Mouse (Mus musculus): ENCODE data around the gene Sash1. TPM values are rescaled to one million over a fixed set of nuclear protein-coding genes. Genes with fewer than 3 reads are reported as not detected.

Sash1 gene
- polyA plus RNA-seq, 1 experiment from 2014 or later, result 6.5 TPM

DNA sequence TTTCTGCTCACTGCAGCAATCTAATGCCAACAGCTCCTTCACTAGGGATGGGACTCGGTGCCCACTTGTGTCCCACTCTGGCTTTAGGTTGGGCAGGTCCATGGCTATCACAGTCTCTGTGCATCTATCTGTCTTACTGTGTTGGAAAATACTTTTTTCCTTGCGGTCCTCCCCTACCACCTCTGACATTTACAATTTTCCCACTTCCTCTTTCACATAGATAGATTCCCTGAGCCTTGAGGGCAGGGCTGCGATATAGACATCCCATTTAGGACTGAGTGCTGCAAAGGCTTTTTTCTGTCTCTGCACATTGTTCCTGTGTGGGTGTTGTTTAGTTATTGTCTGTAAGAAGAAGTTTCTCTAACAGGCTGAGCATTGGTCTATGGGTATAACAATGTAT is 40.4 kb upstream of the Sash1 start:
- no peak for ATAC-seq (ENCODE audit: low FRiP score)

DNA sequence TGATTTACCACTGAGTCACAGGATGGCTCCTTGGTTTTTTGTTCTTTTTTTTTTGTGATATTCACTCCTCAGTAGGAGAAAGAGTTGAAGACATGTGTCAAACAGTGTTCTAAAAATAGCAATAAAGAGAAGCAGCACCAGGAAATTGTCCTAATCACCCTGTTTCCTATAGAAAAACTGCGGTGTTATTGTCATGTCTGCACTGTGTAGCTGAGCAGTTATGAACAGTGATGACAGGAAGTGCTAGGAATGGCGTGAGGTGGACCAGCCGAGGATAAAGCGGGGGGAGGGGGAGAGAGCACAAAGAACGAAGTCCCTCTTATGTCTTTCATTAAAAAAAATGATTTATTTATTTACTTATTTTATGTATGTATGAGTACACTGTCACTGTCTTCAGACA is 39.4 kb upstream of the Sash1 start:
- Histone ChIP-seq H3K27ac (ENCODE audit: low read depth, low read length) (no peak overlapping the region), H3K4me3 (ENCODE audit: low read depth, low read length) (no peak overlapping the region), H3K36me3 (ENCODE audit: control insufficient read depth, insufficient read depth, low read length) (no peaks in the 10 kb centered on the region), H3K4me1 (replicated peaks; ENCODE audit: control insufficient read depth, insufficient read depth, low read length) (no peaks in the 10 kb centered on the region), H3K9me3 (ENCODE audit: control insufficient read depth, low read length) (no peaks in the 10 kb centered on the region), H3K27me3 (ENCODE audit: control insufficient read depth, insufficient read depth, low read length) (no peaks in the 10 kb centered on the region), H3K9ac (ENCODE audit: low read depth, low read length) (no peak overlapping the region), H3K4me2 (replicated peaks; ENCODE audit: low read depth, low read length) (no peak overlapping the region)
- no peak for DNase-seq (ENCODE audit: low spot score)
- ATAC-seq (ENCODE audit: low FRiP score), result no peak
- 73% methylated on average over 5 of the region's 5 CpGs for WGBS

More for the DNA sequence above, 40.4 kb upstream of the Sash1 start:
- Histone ChIP-seq H3K4me2 (replicated peaks; ENCODE audit: low read depth, low read length) (no peak overlapping the region), H3K27ac (ENCODE audit: low read depth, low read length) (no peak overlapping the region), H3K4me1 (replicated peaks; ENCODE audit: control insufficient read depth, insufficient read depth, low read length) (no peaks in the 10 kb centered on the region), H3K27me3 (ENCODE audit: control insufficient read depth, insufficient read depth, low read length) (no peaks in the 10 kb centered on the region), H3K36me3 (ENCODE audit: control insufficient read depth, insufficient read depth, low read length) (no peaks in the 10 kb centered on the region), H3K9me3 (ENCODE audit: control insufficient read depth, low read length) (no peaks in the 10 kb centered on the region), H3K4me3 (ENCODE audit: low read depth, low read length) (no peak overlapping the region), H3K9ac (ENCODE audit: low read depth, low read length) (no peak overlapping the region)
- no peak for DNase-seq (ENCODE audit: low spot score)
- 89% methylated on average over 3 of the region's 3 CpGs for WGBS

DNA sequence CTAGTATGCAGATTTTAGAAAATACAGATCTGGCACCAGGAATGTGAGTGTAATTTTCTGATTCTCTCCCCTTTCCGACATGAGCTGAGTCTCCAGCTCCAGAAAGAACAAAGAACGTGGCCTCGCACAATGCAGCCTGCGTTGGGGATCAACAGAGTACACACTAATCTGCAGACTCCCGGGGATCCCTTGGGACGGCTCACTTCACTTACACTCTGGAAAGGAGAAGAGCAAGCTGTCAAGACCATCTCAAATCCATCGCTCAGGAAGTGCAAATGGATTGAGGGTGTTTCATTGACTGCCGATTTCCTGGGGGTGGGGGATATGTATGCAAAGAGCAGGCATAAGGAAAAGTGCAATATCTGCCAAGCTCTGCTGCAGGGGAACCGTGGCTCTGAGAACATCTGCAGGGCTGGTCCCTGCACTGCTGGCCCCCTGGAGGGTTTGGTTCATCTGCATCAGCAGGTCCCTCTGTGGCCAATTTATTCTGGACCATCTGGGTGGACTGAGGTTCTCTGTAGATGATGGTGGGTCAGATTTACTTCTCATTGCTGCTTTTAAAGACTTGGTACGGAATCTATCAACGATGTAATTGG is 35.3 kb upstream of the Sash1 start:
- Histone ChIP-seq H3K9ac (ENCODE audit: low read depth, low read length) (no peak overlapping the region), H3K36me3 (ENCODE audit: control insufficient read depth, insufficient read depth, low read length) (no peaks in the 10 kb centered on the region), H3K27me3 (ENCODE audit: control insufficient read depth, insufficient read depth, low read length) (no peaks in the 10 kb centered on the region), H3K27ac (ENCODE audit: low read depth, low read length) (no peak overlapping the region), H3K4me3 (ENCODE audit: low read depth, low read length) (no peak overlapping the region), H3K4me1 (replicated peaks; ENCODE audit: control insufficient read depth, insufficient read depth, low read length) (no peaks in the 10 kb centered on the region), H3K4me2 (replicated peaks; ENCODE audit: low read depth, low read length) (no peak overlapping the region), H3K9me3 (ENCODE audit: control insufficient read depth, low read length) (no peaks in the 10 kb centered on the region)
- 54% methylated on average over 11 of the region's 11 CpGs for WGBS
- peak; percentile 34 for DNase-seq (ENCODE audit: low spot score)
- no peak for ATAC-seq (ENCODE audit: low FRiP score)

GRCm38 (mm10) chr10:8917798-8918197 is 31.9 kb upstream of the Sash1 start:
- ATAC-seq (ENCODE audit: low FRiP score), result no peak
- Histone ChIP-seq H3K4me3 (ENCODE audit: low read depth, low read length) (no peak overlapping the region), H3K36me3 (ENCODE audit: control insufficient read depth, insufficient read depth, low read length) (no peaks in the 10 kb centered on the region), H3K9ac (ENCODE audit: low read depth, low read length) (no peak overlapping the region), H3K4me1 (replicated peaks; ENCODE audit: control insufficient read depth, insufficient read depth, low read length) (no peaks in the 10 kb centered on the region), H3K27me3 (ENCODE audit: control insufficient read depth, insufficient read depth, low read length) (no peaks in the 10 kb centered on the region), H3K27ac (ENCODE audit: low read depth, low read length) (no peak overlapping the region), H3K4me2 (replicated peaks; ENCODE audit: low read depth, low read length) (no peak overlapping the region), H3K9me3 (ENCODE audit: control insufficient read depth, low read length) (no peaks in the 10 kb centered on the region)
- 80% methylated on average over 2 of the region's 2 CpGs for WGBS
- no peak for DNase-seq (ENCODE audit: low spot score)

DNA sequence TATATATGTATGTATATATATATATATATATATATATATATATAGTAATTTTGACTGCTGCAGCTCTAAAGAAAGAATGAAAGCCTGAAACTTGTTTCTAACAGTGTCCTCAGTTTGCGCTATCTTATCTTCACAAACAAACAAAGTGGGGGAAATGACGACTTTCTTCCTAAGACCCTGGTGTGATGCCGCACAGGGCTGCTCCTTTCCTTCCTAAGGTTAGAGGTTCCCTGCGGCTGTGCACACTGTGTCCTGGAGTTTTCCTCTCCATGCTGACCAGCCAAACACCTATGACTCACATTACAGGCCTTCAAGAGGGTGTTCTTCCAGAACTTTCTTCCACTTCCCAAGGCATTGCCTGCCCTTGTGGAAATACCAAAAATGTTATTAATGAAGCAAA is 31.5 kb upstream of the Sash1 start:
- no peak for DNase-seq (ENCODE audit: low spot score)
- Histone ChIP-seq H3K4me3 (ENCODE audit: low read depth, low read length) (no peak overlapping the region), H3K27ac (ENCODE audit: low read depth, low read length) (no peak overlapping the region), H3K9ac (ENCODE audit: low read depth, low read length) (no peak overlapping the region), H3K4me1 (replicated peaks; ENCODE audit: control insufficient read depth, insufficient read depth, low read length) (no peaks in the 10 kb centered on the region), H3K27me3 (ENCODE audit: control insufficient read depth, insufficient read depth, low read length) (no peaks in the 10 kb centered on the region), H3K36me3 (ENCODE audit: control insufficient read depth, insufficient read depth, low read length) (no peaks in the 10 kb centered on the region), H3K4me2 (replicated peaks; ENCODE audit: low read depth, low read length) (no peak overlapping the region), H3K9me3 (ENCODE audit: control insufficient read depth, low read length) (no peaks in the 10 kb centered on the region)
- no peak for ATAC-seq (ENCODE audit: low FRiP score)
- WGBS, result 82% methylated on average over 4 of the region's 4 CpGs

GRCm38 (mm10) chr10:8915755-8916154 is 29.9 kb upstream of the Sash1 start:
- no peak overlapping the region for H3K4me3 ChIP-seq (ENCODE audit: low read depth, low read length)
- DNase-seq (ENCODE audit: low spot score), result no peak
- H3K9me3 ChIP-seq (ENCODE audit: control insufficient read depth, low read length), result no peaks in the 10 kb centered on the region
- H3K36me3 ChIP-seq (ENCODE audit: control insufficient read depth, insufficient read depth, low read length), result no peaks in the 10 kb centered on the region
- H3K4me2 ChIP-seq (replicated peaks; ENCODE audit: low read depth, low read length), result no peak overlapping the region
- ATAC-seq (ENCODE audit: low FRiP score), result no peak
- no peak overlapping the region for H3K9ac ChIP-seq (ENCODE audit: low read depth, low read length)
- no peaks in the 10 kb centered on the region for H3K27me3 ChIP-seq (ENCODE audit: control insufficient read depth, insufficient read depth, low read length)
- H3K4me1 ChIP-seq (replicated peaks; ENCODE audit: control insufficient read depth, insufficient read depth, low read length), result no peaks in the 10 kb centered on the region
- no peak overlapping the region for H3K27ac ChIP-seq (ENCODE audit: low read depth, low read length)
- 88% methylated on average over 5 of the region's 5 CpGs for WGBS

DNA sequence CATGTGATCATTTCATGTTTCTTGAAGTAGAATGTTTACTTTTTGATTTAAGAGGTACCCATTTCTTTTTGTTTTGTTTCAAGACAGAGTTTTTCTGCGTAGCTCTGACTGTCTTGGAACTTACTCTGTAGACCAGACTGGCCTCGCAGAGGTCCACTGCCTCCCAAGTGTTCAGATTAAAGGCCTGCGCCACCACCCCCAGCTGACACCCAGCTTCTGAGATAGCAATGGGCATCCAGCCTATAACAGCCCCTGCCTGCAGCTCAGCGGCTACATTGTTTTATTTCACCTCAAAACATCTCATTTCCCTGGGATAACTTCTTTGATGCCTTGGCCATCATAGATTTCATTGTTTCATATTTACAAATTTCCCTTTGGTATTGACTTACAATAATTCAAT is 28.0 kb upstream of the Sash1 start:
- H3K36me3 ChIP-seq (ENCODE audit: control insufficient read depth, insufficient read depth, low read length), result no peaks in the 10 kb centered on the region
- H3K4me2 ChIP-seq (replicated peaks; ENCODE audit: low read depth, low read length), result no peak overlapping the region
- no peak overlapping the region for H3K4me3 ChIP-seq (ENCODE audit: low read depth, low read length)
- no peaks in the 10 kb centered on the region for H3K27me3 ChIP-seq (ENCODE audit: control insufficient read depth, insufficient read depth, low read length)
- ATAC-seq (ENCODE audit: low FRiP score), result no peak
- H3K27ac ChIP-seq (ENCODE audit: low read depth, low read length), result no peak overlapping the region
- no peaks in the 10 kb centered on the region for H3K4me1 ChIP-seq (replicated peaks; ENCODE audit: control insufficient read depth, insufficient read depth, low read length)
- DNase-seq (ENCODE audit: low spot score), result no peak
- H3K9me3 ChIP-seq (ENCODE audit: control insufficient read depth, low read length), result no peaks in the 10 kb centered on the region
- H3K9ac ChIP-seq (ENCODE audit: low read depth, low read length), result no peak overlapping the region
- 90% methylated on average over 4 of the region's 4 CpGs for WGBS

DNA sequence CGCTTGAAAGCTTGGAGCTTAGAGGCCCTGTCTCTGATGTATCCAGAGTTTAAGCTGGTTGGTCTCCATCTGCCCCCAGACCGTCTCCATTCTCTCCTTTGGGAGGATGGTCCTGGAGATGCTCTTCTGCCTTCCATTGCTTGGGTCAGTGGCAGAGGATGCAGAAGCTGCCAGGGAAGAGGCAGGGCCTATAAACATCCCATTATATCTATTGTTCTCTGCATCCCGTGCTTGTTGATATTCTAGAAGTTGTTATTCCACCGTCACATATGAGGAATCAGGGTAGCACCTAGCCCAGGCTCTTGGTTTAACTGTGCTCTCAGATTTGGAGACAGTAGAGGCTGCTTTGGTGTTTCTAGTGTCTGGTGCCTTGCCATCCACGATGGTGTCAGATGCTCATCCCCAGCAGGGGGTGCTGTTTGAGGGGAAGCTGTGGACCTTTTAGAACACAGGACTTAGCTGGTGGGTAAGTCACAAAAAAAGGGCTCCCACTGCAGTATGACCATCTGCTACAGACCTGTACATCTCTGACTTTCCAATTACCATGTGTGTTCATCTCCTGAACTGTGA is 26.9 kb upstream of the Sash1 start:
- Histone ChIP-seq H3K4me1 (replicated peaks; ENCODE audit: control insufficient read depth, insufficient read depth, low read length) (no peaks in the 10 kb centered on the region), H3K4me3 (ENCODE audit: low read depth, low read length) (no peak overlapping the region), H3K27me3 (ENCODE audit: control insufficient read depth, insufficient read depth, low read length) (no peaks in the 10 kb centered on the region), H3K36me3 (ENCODE audit: control insufficient read depth, insufficient read depth, low read length) (no peaks in the 10 kb centered on the region), H3K4me2 (replicated peaks; ENCODE audit: low read depth, low read length) (no peak overlapping the region), H3K9ac (ENCODE audit: low read depth, low read length) (no peak overlapping the region), H3K9me3 (ENCODE audit: control insufficient read depth, low read length) (no peaks in the 10 kb centered on the region), H3K27ac (ENCODE audit: low read depth, low read length) (no peak overlapping the region)
- no peak for DNase-seq (ENCODE audit: low spot score)
- ATAC-seq (ENCODE audit: low FRiP score), result no peak
- 76% methylated on average over 5 of the region's 5 CpGs for WGBS

DNA sequence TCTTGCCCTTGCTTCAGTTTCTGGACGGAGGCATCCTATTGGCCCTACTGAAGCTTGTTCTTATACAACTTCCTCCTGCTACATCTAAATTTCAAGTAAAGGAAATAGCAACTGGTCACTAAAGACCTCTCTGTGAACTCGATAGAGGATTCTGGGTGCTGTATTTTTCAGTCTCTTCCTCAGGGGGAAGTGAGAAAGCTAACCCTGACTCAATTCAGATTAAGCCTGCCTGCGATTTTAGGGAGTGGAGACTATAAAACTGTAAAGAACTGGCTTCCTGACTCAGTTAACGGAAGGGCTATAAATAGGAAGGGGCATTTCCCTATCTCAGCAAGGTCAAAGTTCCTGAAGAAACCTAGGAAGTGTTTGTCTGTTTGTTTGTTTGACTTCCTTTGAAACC is 26.3 kb upstream of the Sash1 start:
- 86% methylated on average over 4 of the region's 4 CpGs for WGBS
- Histone ChIP-seq H3K27me3 (ENCODE audit: control insufficient read depth, insufficient read depth, low read length) (no peaks in the 10 kb centered on the region), H3K27ac (ENCODE audit: low read depth, low read length) (no peak overlapping the region), H3K4me2 (replicated peaks; ENCODE audit: low read depth, low read length) (no peak overlapping the region), H3K9ac (ENCODE audit: low read depth, low read length) (no peak overlapping the region), H3K4me3 (ENCODE audit: low read depth, low read length) (no peak overlapping the region), H3K4me1 (replicated peaks; ENCODE audit: control insufficient read depth, insufficient read depth, low read length) (no peaks in the 10 kb centered on the region), H3K36me3 (ENCODE audit: control insufficient read depth, insufficient read depth, low read length) (no peaks in the 10 kb centered on the region), H3K9me3 (ENCODE audit: control insufficient read depth, low read length) (no peaks in the 10 kb centered on the region)
- ATAC-seq (ENCODE audit: low FRiP score), result no peak
- DNase-seq (ENCODE audit: low spot score), result no peak

Data from hindbrain, embryonic 11.5 days (tissue).